Mouse (Mus musculus) olfactory bulb, adult 2 months (tissue): ENCODE measurements around the gene Ccnl2.

Source experiments
- CTCF ChIP-seq: fragments of 200-500 bp; IDR thresholded peaks from 2 replicates; pipeline ENCODE4 v1.5.1; 2012; ENCODE audit warnings: low read depth, mild to moderate bottlenecking, low read length, moderate library complexity; ENCODE audit not compliant: insufficient read depth
- POLR2A ChIP-seq: fragments of 200-500 bp; IDR thresholded peaks from 2 replicates; pipeline ENCODE4 v1.6.1; 2012; ENCODE audit warnings: mild to moderate bottlenecking, low read depth, low read length, moderate library complexity; ENCODE audit not compliant: insufficient read depth

DNA sequence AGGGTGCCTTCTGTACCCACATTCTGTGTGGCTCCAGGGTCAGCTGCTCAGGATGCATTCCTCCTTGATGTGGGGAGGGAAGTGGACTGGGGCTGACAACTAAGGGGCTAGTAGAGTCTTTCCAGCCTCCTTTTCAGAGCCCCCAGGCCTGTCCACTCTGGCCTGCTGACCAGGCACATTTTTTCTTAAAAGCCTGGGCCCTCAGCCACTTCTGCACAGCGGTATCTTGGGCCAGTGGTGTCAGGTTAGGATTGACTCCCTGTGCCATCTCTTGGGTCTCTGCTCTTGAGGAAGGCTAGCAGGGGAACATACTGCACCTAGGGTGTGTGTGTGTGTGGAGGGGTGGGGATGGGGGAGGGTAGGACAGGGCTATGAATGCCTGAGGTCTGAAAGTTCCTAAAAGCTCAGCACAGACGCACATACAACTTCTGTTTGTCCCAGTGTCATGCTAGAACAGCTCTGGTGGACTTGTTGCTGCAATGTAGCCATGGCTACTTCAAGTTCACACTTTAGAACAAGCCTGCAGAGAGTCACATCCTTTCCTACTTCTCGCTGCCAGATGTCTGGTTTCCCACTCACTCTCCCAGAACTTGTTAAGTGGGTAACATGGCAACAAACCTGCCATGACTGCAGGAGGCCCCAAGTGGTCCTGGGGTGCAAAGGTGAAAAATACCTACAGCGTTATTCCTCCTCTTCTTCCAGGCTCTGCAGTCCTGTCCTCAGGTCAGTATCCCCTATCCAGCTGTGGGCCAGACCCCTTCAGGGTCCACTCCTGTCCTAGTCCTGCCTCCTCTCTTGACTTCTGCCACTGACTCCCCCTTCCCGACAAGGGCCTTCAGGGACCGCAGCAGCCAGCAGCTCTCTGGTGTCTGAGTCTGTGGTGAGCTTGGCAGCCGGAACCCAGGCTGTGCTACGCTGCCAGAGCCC is 28.1 kb downstream of the Ccnl2 start:
- TF ChIP-seq POLR2A, result no peak
- TF ChIP-seq CTCF, result no peak
